Mouse (Mus musculus): Measurements from ENCODE around the gene Abca7. TPM values are rescaled to one million over a fixed set of nuclear protein-coding genes. Genes with fewer than 3 reads are reported as not detected.
"Not testable (repeated sequence)": the region's sequence is repeated elsewhere in the genome, so short reads cannot be mapped to it uniquely, and the experiment has no call there.

The Abca7 gene
- total RNA-seq, 2 experiments from 2014 or later: 10.7 to 11.0 TPM

- no peak for TF ChIP-seq CTCF (conservative IDR thresholded peaks at IDR 0.05)
- DNase-seq (ENCODE audit: low spot score in 2 of 2): no peak
- H3K27ac ChIP-seq: no peak overlapping the region
- no peak overlapping the region for H3K4me3 ChIP-seq
Observed at GRCm38 (mm10) chr10:80030736-80031135, 34.4 kb downstream of the Abca7 start.

GRCm38 (mm10) chr10:80032799-80033480 is 36.6 kb downstream of the Abca7 start:
- no peak for DNase-seq (ENCODE audit: low spot score in 2 of 2)
- TF ChIP-seq CTCF (conservative IDR thresholded peaks at IDR 0.05): no peak
- no peak overlapping the region for H3K4me3 ChIP-seq
- peak overlapping the region; percentile 63 for H3K27ac ChIP-seq

GRCm38 (mm10) chr10:80033511-80034391 is 37.5 kb downstream of the Abca7 start:
- no peak for DNase-seq (ENCODE audit: low spot score in 2 of 2)
- peak overlapping the region; percentile 63 for H3K27ac ChIP-seq
- no peak overlapping the region for H3K4me3 ChIP-seq
- TF ChIP-seq CTCF (conservative IDR thresholded peaks at IDR 0.05): peak; percentile 74

GRCm38 (mm10) chr10:80035148-80035547 is 38.9 kb downstream of the Abca7 start:
- no peak for TF ChIP-seq CTCF (conservative IDR thresholded peaks at IDR 0.05)
- no peak for DNase-seq (ENCODE audit: low spot score in 2 of 2)
- H3K27ac ChIP-seq: peak overlapping the region; percentile 64; the same call in 1 of the 2 replicates
- no peak overlapping the region for H3K4me3 ChIP-seq

GRCm38 (mm10) chr10:80035686-80036085 is 39.4 kb downstream of the Abca7 start:
- no peak for TF ChIP-seq CTCF (conservative IDR thresholded peaks at IDR 0.05)
- no peak for DNase-seq (ENCODE audit: low spot score in 2 of 2)
- Histone ChIP-seq H3K4me3 (no peak overlapping the region), H3K27ac (peak overlapping the region; percentile 64; the same call in 1 of the 2 replicates)

- DNase-seq (ENCODE audit: low spot score in 2 of 2): no peak
- no peak overlapping the region for H3K4me3 ChIP-seq
- TF ChIP-seq CTCF (conservative IDR thresholded peaks at IDR 0.05): no peak
- H3K27ac ChIP-seq: no peak overlapping the region
Observed at GRCm38 (mm10) chr10:80036832-80037231, 40.5 kb downstream of the Abca7 start.

- peak; percentile 98 for DNase-seq (ENCODE audit: low spot score in 2 of 2)
- peak; percentile 29 for TF ChIP-seq CTCF (conservative IDR thresholded peaks at IDR 0.05)
- Histone ChIP-seq H3K27ac (peak within 1 kb of the TSS; percentile 85), H3K4me3 (peak within 1 kb of the TSS; percentile 96)
Observed at GRCm38 (mm10) chr10:80039559-80039979, 43.3 kb downstream of the Abca7 start, which contains the start of gene Polr2e. Gene Polr2e (minus strand): TSS chr10:80039795.

- not testable (repeated sequence) for H3K27ac ChIP-seq; DNase-seq (ENCODE audit: low spot score in 2 of 2); H3K4me3 ChIP-seq
Observed at GRCm38 (mm10) chr10:80041409-80042060, 45.2 kb downstream of the Abca7 start.

GRCm38 (mm10) chr10:80044087-80044486 is 47.8 kb downstream of the Abca7 start:
- DNase-seq (ENCODE audit: low spot score in 2 of 2): no peak
- no peak overlapping the region for H3K4me3 ChIP-seq
- peak overlapping the region; percentile 75 for H3K27ac ChIP-seq
- TF ChIP-seq CTCF (conservative IDR thresholded peaks at IDR 0.05): no peak

GRCm38 (mm10) chr10:80045364-80045763 is 49.1 kb downstream of the Abca7 start:
- H3K27ac ChIP-seq; DNase-seq (ENCODE audit: low spot score in 2 of 2); H3K4me3 ChIP-seq: not testable (repeated sequence)

- H3K4me3 ChIP-seq: no peak overlapping the region
- no peak for DNase-seq (ENCODE audit: low spot score in 2 of 2)
- no peak for TF ChIP-seq CTCF (conservative IDR thresholded peaks at IDR 0.05)
- no peak overlapping the region for H3K27ac ChIP-seq
Observed at GRCm38 (mm10) chr10:80045766-80046165, 49.5 kb downstream of the Abca7 start.

- H3K27ac ChIP-seq: peak within 1 kb of the TSS; percentile 84
- no peak within 1 kb of the TSS for H3K4me3 ChIP-seq
- no peak for DNase-seq (ENCODE audit: low spot score in 2 of 2)
- TF ChIP-seq CTCF (conservative IDR thresholded peaks at IDR 0.05): no peak
Observed at GRCm38 (mm10) chr10:80047041-80047565, 50.8 kb downstream of the Abca7 start, which contains the start of gene Gpx4. Gene Gpx4 (plus strand): TSS chr10:80047166.

- Histone ChIP-seq H3K4me3 (no peak overlapping the region), H3K27ac (peak overlapping the region; percentile 84)
- DNase-seq (ENCODE audit: low spot score in 2 of 2): no peak
- no peak for TF ChIP-seq CTCF (conservative IDR thresholded peaks at IDR 0.05)
Observed at GRCm38 (mm10) chr10:80048396-80048795, 52.1 kb downstream of the Abca7 start.
